27 mouse cellular contexts compared by ENCODE assay signal in genomic region chr5:115872956-115873355, GRCm38 (mm10).
"Had no signal": no experiment of that assay in that cellular context is flagged by ENCODE, and none has a peak within 500 bp of the region (broad histone marks: within the 10 kb centered on the region; RNA-seq: fewer than 3 reads in every experiment).

No protein-coding gene starts in this region.

- H3K4me3 ChIP-seq: heart, embryonic 10.5 days; heart, embryonic 12.5 days; hindbrain, embryonic 10.5 days; hindbrain, embryonic 12.5 days; kidney, embryonic 15.5 days; layer of hippocampus, adult 2 months; left cerebral cortex, adult 2 months; limb, embryonic 10.5 days; limb, embryonic 12.5 days; liver, embryonic 13.5 days; liver, embryonic 15.5 days had no signal

- H3K9me3 ChIP-seq: heart, embryonic 10.5 days; heart, embryonic 12.5 days; hindbrain, embryonic 10.5 days; hindbrain, embryonic 12.5 days; kidney, embryonic 15.5 days; limb, embryonic 10.5 days; limb, embryonic 12.5 days; liver, embryonic 13.5 days; liver, embryonic 15.5 days had no signal

- ATAC-seq: hindbrain, embryonic 16.5 days; inflammation-experienced regulatory T-cells, adult 6 months had no signal

- H3K4me1 ChIP-seq: heart, embryonic 12.5 days; kidney, embryonic 15.5 days; limb, embryonic 10.5 days; limb, embryonic 12.5 days; liver, embryonic 13.5 days had no signal

- H3K4me2 ChIP-seq: heart, embryonic 12.5 days; hindbrain, embryonic 12.5 days; hindbrain, embryonic 14.5 days; kidney, embryonic 15.5 days; limb, embryonic 12.5 days; liver, embryonic 11.5 days; liver, embryonic 13.5 days; liver, embryonic 15.5 days had no signal

- H3K27ac ChIP-seq: heart, embryonic 10.5 days; hindbrain, embryonic 10.5 days; hindbrain, embryonic 12.5 days; hindbrain, embryonic 14.5 days; kidney, embryonic 15.5 days; kidney, postnatal 0 days; layer of hippocampus, adult 2 months; left cerebral cortex, adult 2 months; limb, embryonic 10.5 days; limb, embryonic 12.5 days; liver, embryonic 13.5 days; liver, embryonic 15.5 days had no signal

- H3K9ac ChIP-seq: heart, embryonic 12.5 days; hindbrain, embryonic 12.5 days; hindbrain, embryonic 14.5 days; kidney, embryonic 15.5 days; limb, embryonic 12.5 days; liver, embryonic 13.5 days; liver, embryonic 15.5 days had no signal

- H3K27me3 ChIP-seq: heart, embryonic 12.5 days; hindbrain, embryonic 12.5 days; kidney, embryonic 15.5 days; limb, embryonic 12.5 days; liver, embryonic 13.5 days; liver, embryonic 15.5 days had no signal

- DNase-seq: gastrocnemius, postnatal 14 days; gastrocnemius, postnatal 36 days; heart, adult 11 months; heart, postnatal 10 days; heart, postnatal 4 days; kidney, adult 11 months; kidney, adult 2 months; kidney, adult 9 months; kidney, postnatal 14 days; kidney, postnatal 36 days; liver; liver, embryonic 13.5 days had no signal
